Mouse (Mus musculus) embryonic facial prominence, embryonic 15.5 days (tissue): Measurements from ENCODE around the gene 4930415L06Rik. TPM values are rescaled to one million over a fixed set of nuclear protein-coding genes. Genes with fewer than 3 reads are reported as not detected.

Experiments used
- ATAC-seq: fragments of 200-750 bp; cut with Nextera tagmentation; 2 replicates; pipeline ENCODE4 v1.8.0; 2017; ENCODE audit warnings: low read depth, moderate TSS enrichment; ENCODE audit not compliant: insufficient number of reproducible peaks, low FRiP score, low TSS enrichment
- H3K27ac ChIP-seq: fragments of 300-500 bp; sonication (generic); replicated peaks from 2 replicates; pipeline ENCODE4 v1.5.1; 2015; ENCODE audit warnings: mild to moderate bottlenecking, inconsistent platforms
- H3K27me3 ChIP-seq: fragments of 300-500 bp; sonication (generic); 2 replicates; pipeline ENCODE4 v1.6.1; 2015; ENCODE audit warnings: inconsistent platforms
- H3K36me3 ChIP-seq: fragments of 300-500 bp; sonication (generic); 2 replicates; pipeline ENCODE4 v1.6.1; 2015; ENCODE audit warnings: mild to moderate bottlenecking, inconsistent platforms
- H3K4me1 ChIP-seq: fragments of 300-500 bp; sonication (generic); 2 replicates; pipeline ENCODE4 v1.6.1; 2015; ENCODE audit warnings: inconsistent platforms
- H3K4me2 ChIP-seq: fragments of 300-500 bp; sonication (generic); replicated peaks from 2 replicates; pipeline ENCODE4 v1.6.1; 2015; ENCODE audit warnings: mild to moderate bottlenecking, inconsistent platforms
- H3K4me3 ChIP-seq: fragments of 300-500 bp; sonication (generic); replicated peaks from 2 replicates; pipeline ENCODE4 v1.5.1; 2015; ENCODE audit warnings: mild to moderate bottlenecking, inconsistent platforms
- H3K9ac ChIP-seq: fragments of 300-500 bp; sonication (generic); 2 replicates; pipeline ENCODE4 v1.6.1; 2015; ENCODE audit warnings: inconsistent platforms
- H3K9me3 ChIP-seq: fragments of 300-500 bp; sonication (generic); replicated peaks from 2 replicates; pipeline ENCODE4 v1.6.1; 2016; ENCODE audit warnings: inconsistent platforms
- WGBS: fragments of 180-500 bp; shearing (Covaris S2); methylation state at CpG from one replicate; pipeline ENCODE4 v1.1.7; 2015; 5-methylcytosine and 5-hydroxymethylcytosine counted together
- polyA plus RNA-seq: library from polyadenylated mRNA; unstranded; fragments of >200 nt; fragmentation: Nextera tagmentation; extraction: Ambion mirVana; gene quantifications from 2 replicates; pipeline ENCODE4 v1.2.1, GENCODE M21; 2015

The 4930415L06Rik gene
- polyA plus RNA-seq: not detected in 2 replicates

DNA sequence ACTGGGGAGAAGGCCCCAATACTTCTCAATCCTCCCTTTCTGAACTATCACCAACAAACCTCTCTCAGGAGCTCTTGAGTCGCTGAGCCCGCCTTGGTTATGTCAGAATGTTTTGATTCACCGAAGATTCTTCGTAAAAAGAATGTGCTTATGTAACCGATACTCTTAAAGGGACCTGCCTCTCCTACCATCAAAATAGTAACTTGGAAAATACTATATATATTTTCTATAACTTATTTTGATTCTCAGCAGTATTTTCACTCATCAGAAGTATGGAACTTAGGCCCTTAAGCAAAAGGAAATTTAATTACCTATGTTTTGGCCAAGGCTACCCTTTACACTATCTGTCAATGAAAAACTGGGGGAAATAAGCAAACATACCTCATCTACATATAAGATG, at the start of gene 4930415L06Rik:
TSS of gene 4930415L06Rik (minus strand) at position 101 of the 400 bp plus-strand sequence.
- Histone ChIP-seq H3K27me3 (no peaks in the 10 kb centered on the region), H3K4me1 (no peaks in the 10 kb centered on the region), H3K9ac (no peak within 1 kb of the TSS), H3K27ac (no peak within 1 kb of the TSS), H3K9me3 (no peaks in the 10 kb centered on the region), H3K4me2 (no peak within 1 kb of the TSS), H3K4me3 (no peak within 1 kb of the TSS), H3K36me3 (no peaks in the 10 kb centered on the region)
- WGBS: 85% methylated on average over 5 of the region's 5 CpGs
- no peak for ATAC-seq

DNA sequence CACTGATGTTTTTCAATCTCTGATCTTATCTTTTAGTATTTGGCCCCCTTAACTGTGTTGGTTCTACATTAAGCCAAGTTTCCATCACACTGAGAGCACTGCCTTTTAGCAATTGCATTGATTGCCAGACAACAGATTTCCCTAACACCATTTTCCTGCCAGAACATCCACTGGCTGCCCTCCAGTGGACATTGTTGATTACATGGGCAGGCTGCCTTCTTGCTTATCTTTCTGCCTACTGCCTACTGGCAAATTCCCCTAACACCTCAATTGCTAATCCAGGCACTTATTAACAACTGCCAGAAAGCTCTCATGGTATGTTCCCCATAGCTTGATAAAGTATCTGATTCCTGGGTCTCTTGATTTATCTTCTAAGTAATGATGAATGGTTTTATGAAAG, 46.0 kb upstream of the 4930415L06Rik start:
- no peak overlapping the region for H3K27ac ChIP-seq
- no peaks in the 10 kb centered on the region for H3K9me3 ChIP-seq
- no peaks in the 10 kb centered on the region for H3K36me3 ChIP-seq
- H3K27me3 ChIP-seq: no peaks in the 10 kb centered on the region
- H3K4me1 ChIP-seq: no peaks in the 10 kb centered on the region
- no peak overlapping the region for H3K4me3 ChIP-seq
- no peak overlapping the region for H3K9ac ChIP-seq
- ATAC-seq: no peak
- H3K4me2 ChIP-seq: no peak overlapping the region

DNA sequence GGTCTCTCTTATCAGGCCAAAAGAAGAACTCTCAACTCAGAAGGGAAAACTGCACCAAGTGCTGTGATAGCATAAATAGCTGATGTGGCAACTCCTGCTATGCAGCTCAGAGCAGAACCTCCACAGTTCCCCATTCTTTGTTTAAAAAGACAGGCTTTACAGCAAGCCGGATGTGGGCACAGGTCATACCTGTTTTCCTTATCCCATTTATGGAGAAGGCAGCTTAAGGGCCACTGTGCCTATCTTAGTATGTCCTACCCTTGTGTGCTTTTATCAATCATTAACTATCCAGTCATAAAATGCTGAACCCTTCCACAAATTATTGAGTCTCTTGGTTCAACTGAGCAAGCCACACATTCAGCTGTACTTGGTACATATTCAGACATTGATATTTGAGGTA, 27.8 kb downstream of the 4930415L06Rik start:
- H3K9me3 ChIP-seq: no peaks in the 10 kb centered on the region
- H3K36me3 ChIP-seq: no peaks in the 10 kb centered on the region
- H3K4me3 ChIP-seq: no peak overlapping the region
- no peaks in the 10 kb centered on the region for H3K27me3 ChIP-seq
- no peak overlapping the region for H3K4me2 ChIP-seq
- 83% methylated on average over 1 of the region's 1 CpGs for WGBS
- ATAC-seq: no peak
- H3K27ac ChIP-seq: no peak overlapping the region
- no peak overlapping the region for H3K9ac ChIP-seq
- no peaks in the 10 kb centered on the region for H3K4me1 ChIP-seq

Other genes with a start within 250 kb of the 4930415L06Rik start
- gene 4932429P05Rik, start 180.6 kb downstream of the 4930415L06Rik start, polyA plus RNA-seq: not detected in 2 replicates